Mouse (Mus musculus): Measurements from ENCODE around the gene Itga3. TPM values are rescaled to one million over a fixed set of nuclear protein-coding genes. Genes with fewer than 3 reads are reported as not detected.
"Not testable (repeated sequence)": the region's sequence is repeated elsewhere in the genome, so short reads cannot be mapped to it uniquely, and the experiment has no call there.

Itga3 gene
- total RNA-seq, 2 experiments from 2014 or later, result 14.3 to 14.6 TPM

- intact Hi-C loops (cut with DNase I), result no loop called here
- no peak for DNase-seq
Measured at GRCm38 (mm10) chr11:95038156-95038817, 38.3 kb downstream of the Itga3 start.

GRCm38 (mm10) chr11:95037306-95037705, 39.3 kb downstream of the Itga3 start:
- intact Hi-C loops (cut with DNase I), result no loop called here
- DNase-seq, result no peak

- intact Hi-C loops (cut with DNase I), result no loop called here
- DNase-seq, result no peak
Measured at GRCm38 (mm10) chr11:95036521-95036920, 40.1 kb downstream of the Itga3 start.

GRCm38 (mm10) chr11:95034902-95035301, 41.7 kb downstream of the Itga3 start:
- DNase-seq, result no peak
- intact Hi-C loops (cut with DNase I), result no loop called here

- intact Hi-C loops (cut with DNase I), result no loop called here
Measured at GRCm38 (mm10) chr11:95033617-95034016, 43.0 kb downstream of the Itga3 start.

GRCm38 (mm10) chr11:95032945-95033344, 43.7 kb downstream of the Itga3 start:
- no peak for DNase-seq
- intact Hi-C loops (cut with DNase I), result no loop called here

More at GRCm38 (mm10) chr11:95033617-95034016, 43.0 kb downstream of the Itga3 start:
- no peak for DNase-seq

- DNase-seq, result no peak
- intact Hi-C loops (cut with DNase I), result no loop called here
Measured at GRCm38 (mm10) chr11:95027850-95028470, 48.6 kb downstream of the Itga3 start.

GRCm38 (mm10) chr11:95026849-95027248, 49.8 kb downstream of the Itga3 start:
- intact Hi-C loops (cut with DNase I), result no loop called here
- no peak for DNase-seq

GRCm38 (mm10) chr11:95026090-95026542, 50.5 kb downstream of the Itga3 start:
- DNase-seq, result no peak
- intact Hi-C loops (cut with DNase I), result no loop called here

- intact Hi-C loops (cut with DNase I), result no loop called here
- no peak for DNase-seq
Measured at GRCm38 (mm10) chr11:95025227-95026012, 51.2 kb downstream of the Itga3 start.

- intact Hi-C loops (cut with DNase I), result no loop called here
- no peak for DNase-seq
Measured at GRCm38 (mm10) chr11:95024439-95025184, 52.0 kb downstream of the Itga3 start.

- intact Hi-C loops (cut with DNase I), result no loop called here
- DNase-seq, result no peak
Measured at GRCm38 (mm10) chr11:95023481-95023880, 53.1 kb downstream of the Itga3 start.

GRCm38 (mm10) chr11:95022237-95022992, 54.2 kb downstream of the Itga3 start:
- intact Hi-C loops (cut with DNase I), result no loop called here
- DNase-seq, result no peak

GRCm38 (mm10) chr11:95015484-95015883, 61.1 kb downstream of the Itga3 start:
- peak; percentile 57 for DNase-seq
- intact Hi-C loops (cut with DNase I), result no loop called here

- no peak for DNase-seq
- intact Hi-C loops (cut with DNase I), result no loop called here
Measured at GRCm38 (mm10) chr11:95012487-95012886, 64.1 kb downstream of the Itga3 start.

- no peak for DNase-seq
- intact Hi-C loops (cut with DNase I), result no loop called here
Measured at GRCm38 (mm10) chr11:95012075-95012474, 64.5 kb downstream of the Itga3 start.

GRCm38 (mm10) chr11:95011416-95011815, 65.2 kb downstream of the Itga3 start:
- intact Hi-C loops (cut with DNase I), result no loop called here
- no peak for DNase-seq

- DNase-seq; intact Hi-C loops (cut with DNase I): not testable (repeated sequence)
Measured at GRCm38 (mm10) chr11:95010841-95011403, 65.7 kb downstream of the Itga3 start.

- intact Hi-C loops (cut with DNase I), result no loop called here
- DNase-seq, result peak in 1 of 2 experiments; percentile 49
Measured at GRCm38 (mm10) chr11:95010141-95010739, 66.4 kb downstream of the Itga3 start.
